Mouse (Mus musculus) midbrain, embryonic 11.5 days (tissue): ENCODE results near the gene Gm17428. TPM values are rescaled to one million over a fixed set of nuclear protein-coding genes. Genes with fewer than 3 reads are reported as not detected.
"Not testable (repeated sequence)": the region's sequence is repeated elsewhere in the genome, so short reads cannot be mapped to it uniquely, and the experiment has no call there.

Experiments used
- ATAC-seq: fragments of 200-750 bp; cut with Nextera tagmentation; 2 replicates; pipeline ENCODE4 v1.8.0; 2017; ENCODE audit warnings: moderate TSS enrichment, moderate library complexity; ENCODE audit not compliant: low FRiP score
- DNase-seq: peaks from one replicate; pipeline ENCODE4 v3.0.0; 2015; ENCODE audit warnings: low spot score; ENCODE audit errors: missing footprints
- H3K27ac ChIP-seq: fragments of 300-500 bp; sonication (generic); 2 replicates; pipeline ENCODE4 v1.5.1; 2014; ENCODE audit warnings: low read depth, low read length
- H3K27me3 ChIP-seq: fragments of 300-500 bp; sonication (generic); 2 replicates; pipeline ENCODE4 v1.6.1; 2014; ENCODE audit warnings: mild to moderate bottlenecking, low read length, moderate library complexity, mixed read lengths; ENCODE audit not compliant: control insufficient read depth, insufficient read depth
- H3K36me3 ChIP-seq: fragments of 300-500 bp; sonication (generic); 2 replicates; pipeline ENCODE4 v1.6.1; 2014; ENCODE audit warnings: mild to moderate bottlenecking, low read length, moderate library complexity, mixed read lengths; ENCODE audit not compliant: control insufficient read depth, insufficient read depth
- H3K4me1 ChIP-seq: fragments of 300-500 bp; sonication (generic); 2 replicates; pipeline ENCODE4 v1.6.1; 2014; ENCODE audit warnings: low read length; ENCODE audit not compliant: control insufficient read depth, insufficient read depth
- H3K4me2 ChIP-seq: fragments of 300-500 bp; sonication (generic); 2 replicates; pipeline ENCODE4 v1.6.1; 2014; ENCODE audit warnings: mild to moderate bottlenecking, moderate library complexity
- H3K4me3 ChIP-seq: fragments of 300-500 bp; sonication (generic); 2 replicates; pipeline ENCODE4 v1.5.1; 2014; ENCODE audit warnings: low read depth, low read length
- H3K9ac ChIP-seq: fragments of 300-500 bp; sonication (generic); 2 replicates; pipeline ENCODE4 v1.6.1; 2014; ENCODE audit warnings: low read length
- H3K9me3 ChIP-seq: fragments of 300-500 bp; sonication (generic); 2 replicates; pipeline ENCODE4 v1.6.1; 2016; ENCODE audit warnings: low read length; ENCODE audit not compliant: control insufficient read depth
- WGBS: fragments of 180-500 bp; shearing (Covaris S2); extraction: QIAGEN DNeasy Blood & Tissue Kit; methylation state at CpG from one replicate; pipeline ENCODE4 v1.1.7; 2014; 5-methylcytosine and 5-hydroxymethylcytosine counted together
- polyA plus RNA-seq: library from polyadenylated mRNA; unstranded; fragments of >200 nt; fragmentation: Nextera tagmentation; extraction: Ambion mirVana; gene quantifications from 2 replicates; pipeline ENCODE4 v1.2.1, GENCODE M21; 2014

Gene Gm17428
- polyA plus RNA-seq, 1 experiment from 2014 or later: not detected

DNA sequence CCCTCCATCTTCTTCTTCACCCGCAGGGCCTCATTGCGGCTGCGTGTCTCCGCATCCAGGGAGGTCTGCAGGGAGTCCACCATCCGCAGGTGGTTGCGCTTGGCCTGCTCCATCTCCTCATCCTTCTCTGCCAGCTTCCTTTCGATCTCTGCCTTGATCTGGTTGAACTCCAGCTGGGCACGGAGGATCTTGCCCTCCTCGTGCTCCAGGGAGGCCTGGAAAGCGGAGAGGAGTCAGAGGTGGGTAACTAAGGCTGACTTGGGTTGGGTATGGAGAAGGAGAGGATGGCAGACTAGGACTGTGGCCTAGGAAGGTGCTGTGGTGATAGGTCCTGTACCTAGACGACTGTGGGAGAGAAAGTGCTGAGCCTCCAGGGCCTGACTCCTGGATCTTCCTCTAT, 29.7 kb upstream of the Gm17428 start:
- not testable (repeated sequence) for H3K4me1 ChIP-seq, H3K4me2 ChIP-seq, H3K4me3 ChIP-seq, ATAC-seq, DNase-seq, H3K9me3 ChIP-seq, H3K9ac ChIP-seq, H3K27me3 ChIP-seq, H3K27ac ChIP-seq, H3K36me3 ChIP-seq
- 82% methylated on average over 9 of the region's 11 CpGs for WGBS

DNA sequence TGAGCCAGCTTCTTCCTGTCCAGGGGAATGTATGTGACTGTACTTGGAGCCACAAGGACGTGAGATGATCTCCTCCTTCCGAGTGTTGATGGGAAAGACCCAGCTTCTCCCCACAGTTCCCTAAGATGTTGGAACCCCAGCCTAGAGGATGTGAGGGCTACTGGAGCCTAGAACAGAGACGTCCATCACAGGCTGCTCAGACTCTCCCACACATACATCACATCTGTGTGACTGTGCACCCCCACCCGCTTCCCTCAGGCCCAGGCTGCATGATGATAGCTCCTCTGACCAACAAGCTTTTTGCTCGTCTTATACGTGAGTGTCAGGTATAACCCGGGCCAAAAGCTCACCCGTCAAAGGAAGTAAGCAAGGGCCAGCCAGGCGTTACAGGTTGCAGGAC, 28.0 kb upstream of the Gm17428 start:
- H3K4me2 ChIP-seq: no peak overlapping the region
- H3K27ac ChIP-seq: no peak overlapping the region
- ATAC-seq (no peak), DNase-seq (no peak)
- H3K36me3 ChIP-seq: no peaks in the 10 kb centered on the region
- no peak overlapping the region for H3K9ac ChIP-seq
- no peaks in the 10 kb centered on the region for H3K9me3 ChIP-seq
- no peaks in the 10 kb centered on the region for H3K4me1 ChIP-seq
- WGBS: 87% methylated on average over 9 of the region's 9 CpGs
- no peak overlapping the region for H3K4me3 ChIP-seq
- no peaks in the 10 kb centered on the region for H3K27me3 ChIP-seq

DNA sequence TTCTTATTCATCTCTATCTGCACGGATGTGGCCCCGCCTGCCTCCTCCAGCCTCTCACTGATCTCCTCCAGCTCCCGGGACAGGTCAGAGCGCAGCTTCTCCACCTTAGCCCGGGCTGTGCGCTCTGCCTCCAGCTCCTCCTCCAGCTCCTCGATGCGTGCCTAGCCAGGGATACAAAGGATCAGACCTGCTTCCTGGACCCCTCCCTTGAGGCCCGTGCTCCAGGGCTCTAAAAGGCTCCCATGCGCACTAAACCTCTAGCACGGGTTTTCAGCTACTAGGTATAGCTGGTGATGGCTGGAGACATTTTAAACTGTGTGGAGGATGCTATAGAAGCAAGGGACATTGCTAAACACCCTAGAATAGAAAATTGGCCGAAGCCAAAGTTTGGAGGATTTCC, 26.2 kb upstream of the Gm17428 start:
- H3K4me3 ChIP-seq: no peak overlapping the region
- H3K4me1 ChIP-seq: no peaks in the 10 kb centered on the region
- ATAC-seq (no peak), DNase-seq (no peak)
- H3K27me3 ChIP-seq: no peaks in the 10 kb centered on the region
- H3K27ac ChIP-seq: no peak overlapping the region
- 65% methylated on average over 12 of the region's 12 CpGs for WGBS
- H3K4me2 ChIP-seq: no peak overlapping the region
- no peaks in the 10 kb centered on the region for H3K36me3 ChIP-seq
- no peak overlapping the region for H3K9ac ChIP-seq
- H3K9me3 ChIP-seq: no peaks in the 10 kb centered on the region

DNA sequence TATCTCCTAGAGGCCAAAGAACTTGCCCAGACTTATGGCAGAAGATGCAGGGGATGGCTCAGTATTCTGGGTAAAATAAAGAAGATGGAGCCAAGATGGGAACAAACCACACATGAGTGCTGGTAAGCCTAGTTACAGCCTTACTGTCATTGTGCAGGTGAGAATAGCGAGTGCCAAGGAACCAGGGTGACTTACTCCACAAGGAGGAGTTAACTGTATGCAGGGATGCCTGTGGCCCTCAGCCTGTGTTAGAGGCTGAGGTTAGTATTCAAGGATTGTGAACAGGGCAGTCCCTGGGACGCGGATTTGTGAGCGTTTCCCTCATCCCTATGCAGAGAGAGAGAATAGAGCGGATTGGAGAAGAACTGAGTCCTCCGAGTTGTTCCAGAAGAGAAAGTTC, 25.1 kb upstream of the Gm17428 start:
- no peaks in the 10 kb centered on the region for H3K4me1 ChIP-seq
- H3K9me3 ChIP-seq: no peaks in the 10 kb centered on the region
- H3K9ac ChIP-seq: no peak overlapping the region
- H3K27me3 ChIP-seq: no peaks in the 10 kb centered on the region
- H3K4me2 ChIP-seq: no peak overlapping the region
- no peak overlapping the region for H3K4me3 ChIP-seq
- ATAC-seq: no peak
- no peaks in the 10 kb centered on the region for H3K36me3 ChIP-seq
- H3K27ac ChIP-seq: no peak overlapping the region
- WGBS: 86% methylated on average over 6 of the region's 6 CpGs
- DNase-seq: no peak

DNA sequence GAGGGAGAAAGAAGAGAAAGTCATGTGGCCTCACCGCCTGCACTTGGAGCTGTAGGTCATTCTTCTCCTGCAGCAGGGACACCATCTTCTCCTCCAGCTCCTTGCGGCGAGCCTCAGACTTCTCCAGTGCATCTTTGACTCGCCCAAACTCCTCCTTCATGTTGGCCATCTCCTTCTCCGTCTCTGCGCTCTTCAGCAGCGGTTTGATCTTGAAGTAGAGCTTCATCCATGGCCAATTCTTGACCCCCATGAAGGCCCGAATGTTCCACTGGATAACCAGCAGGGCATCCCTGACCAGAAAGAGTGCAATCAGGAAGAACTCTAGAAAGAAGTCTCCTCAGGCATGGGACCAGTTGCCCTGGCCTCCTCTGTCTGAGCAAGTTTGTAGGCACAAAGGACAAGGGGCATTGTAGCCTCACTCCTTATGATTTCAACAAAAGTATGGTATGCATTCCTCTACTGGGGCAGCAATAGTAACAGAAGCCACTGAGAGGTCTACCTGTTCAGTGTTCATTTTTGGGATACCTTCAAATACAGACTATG, 23.0 kb upstream of the Gm17428 start:
- WGBS: 92% methylated on average over 8 of the region's 8 CpGs
- no peaks in the 10 kb centered on the region for H3K9me3 ChIP-seq

DNA sequence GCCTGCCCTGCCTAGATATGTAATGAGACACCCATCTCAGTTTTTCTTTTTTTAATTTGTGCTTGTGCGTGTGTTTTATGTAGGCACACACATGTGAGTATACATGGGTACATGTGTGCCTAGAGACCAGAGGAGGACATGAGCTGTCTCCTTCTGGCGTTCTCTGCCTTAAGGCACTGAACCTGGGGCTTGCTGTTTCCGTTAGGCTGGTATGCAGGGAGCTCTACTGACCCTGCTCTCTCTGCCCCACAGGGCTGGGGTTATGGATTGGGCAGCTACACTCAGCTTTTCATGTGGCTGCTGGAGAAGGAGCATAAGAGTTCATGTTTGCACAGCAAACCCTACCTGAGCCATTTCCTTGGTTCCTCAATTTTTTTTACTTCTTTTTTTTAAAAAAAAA, 22.3 kb upstream of the Gm17428 start:
- 77% methylated on average over 3 of the region's 3 CpGs for WGBS

More for the DNA sequence above, 23.0 kb upstream of the Gm17428 start:
- Histone ChIP-seq H3K27me3 (no peaks in the 10 kb centered on the region), H3K27ac (no peak overlapping the region), H3K4me1 (no peaks in the 10 kb centered on the region), H3K9ac (no peak overlapping the region), H3K36me3 (no peaks in the 10 kb centered on the region), H3K4me3 (no peak overlapping the region), H3K4me2 (no peak overlapping the region)
- ATAC-seq (no peak), DNase-seq (no peak)

DNA sequence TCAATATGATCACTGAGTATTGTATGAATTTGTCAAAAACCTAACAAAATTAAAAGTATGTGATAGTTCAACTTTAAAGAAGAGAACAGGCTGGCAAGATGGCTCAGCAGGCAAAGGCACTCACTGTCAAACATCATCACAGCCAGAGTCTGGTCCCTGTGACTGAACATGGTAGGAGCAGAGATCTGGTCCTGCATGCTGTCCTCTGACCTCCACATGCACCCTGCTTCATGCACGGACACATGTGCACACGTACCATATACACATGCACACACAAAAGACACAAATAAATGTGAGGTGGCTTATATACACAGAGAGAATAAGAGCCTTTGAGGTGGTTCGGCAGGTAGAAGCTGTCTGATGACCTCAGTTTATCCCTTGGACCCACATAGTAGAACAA, 21.3 kb upstream of the Gm17428 start:
- WGBS: 93% methylated on average over 3 of the region's 3 CpGs
- no peak for DNase-seq
- no peaks in the 10 kb centered on the region for H3K9me3 ChIP-seq
- no peaks in the 10 kb centered on the region for H3K27me3 ChIP-seq
- H3K4me3 ChIP-seq: no peak overlapping the region
- H3K27ac ChIP-seq: no peak overlapping the region
- no peak overlapping the region for H3K9ac ChIP-seq
- no peak for ATAC-seq
- H3K4me1 ChIP-seq: no peaks in the 10 kb centered on the region
- no peak overlapping the region for H3K4me2 ChIP-seq
- H3K36me3 ChIP-seq: no peaks in the 10 kb centered on the region

More for the DNA sequence above, 22.3 kb upstream of the Gm17428 start:
- no peaks in the 10 kb centered on the region for H3K27me3 ChIP-seq
- no peak overlapping the region for H3K9ac ChIP-seq
- ATAC-seq (no peak), DNase-seq (no peak)
- H3K9me3 ChIP-seq: no peaks in the 10 kb centered on the region
- no peaks in the 10 kb centered on the region for H3K4me1 ChIP-seq
- H3K4me2 ChIP-seq: no peak overlapping the region
- H3K27ac ChIP-seq: no peak overlapping the region
- no peaks in the 10 kb centered on the region for H3K36me3 ChIP-seq
- no peak overlapping the region for H3K4me3 ChIP-seq

DNA sequence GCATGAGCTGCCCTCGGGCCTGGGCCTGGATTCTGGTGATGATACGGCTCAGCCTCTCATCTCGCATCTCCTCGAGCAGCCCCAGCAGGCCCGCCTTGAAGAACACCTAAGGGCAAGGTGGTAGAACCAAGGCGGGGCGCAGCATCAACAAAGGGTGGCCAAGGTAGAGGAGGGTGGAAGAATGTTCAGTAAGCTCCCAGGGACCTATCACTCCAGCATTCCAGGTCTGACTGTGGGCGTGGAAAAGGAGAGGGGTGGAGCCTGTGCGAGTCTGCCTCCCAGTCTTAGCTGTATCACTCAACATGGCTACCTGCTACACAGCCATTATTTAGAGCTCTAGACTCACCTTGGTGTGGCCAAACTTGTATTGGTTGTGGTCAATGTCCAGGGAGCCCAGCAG, 20.2 kb upstream of the Gm17428 start:
- Histone ChIP-seq H3K36me3 (no peaks in the 10 kb centered on the region), H3K9me3 (no peaks in the 10 kb centered on the region), H3K4me2 (no peak overlapping the region), H3K27ac (no peak overlapping the region), H3K9ac (no peak overlapping the region), H3K27me3 (no peaks in the 10 kb centered on the region), H3K4me3 (no peak overlapping the region), H3K4me1 (no peaks in the 10 kb centered on the region)
- ATAC-seq: no peak
- no peak for DNase-seq
- 78% methylated on average over 9 of the region's 9 CpGs for WGBS

DNA sequence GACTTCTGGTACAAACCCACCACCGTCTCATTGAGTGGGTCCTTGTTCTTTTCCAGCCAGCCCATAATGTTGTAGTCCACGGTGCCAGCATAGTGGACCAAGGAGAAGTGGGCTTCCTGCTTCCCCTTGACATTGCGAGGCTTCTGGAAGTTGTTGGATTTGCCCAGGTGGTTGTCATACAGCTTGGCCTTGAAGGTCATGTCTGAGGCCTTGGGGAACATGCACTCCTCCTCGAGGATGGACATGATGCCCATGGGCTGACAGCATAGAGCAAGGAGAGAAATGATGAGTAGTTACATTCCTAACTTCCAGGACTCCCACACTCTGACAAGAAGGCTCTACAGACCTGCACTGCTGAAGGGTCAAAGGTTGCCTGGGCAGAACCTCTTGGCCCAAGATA, 18.2 kb upstream of the Gm17428 start:
- no peak overlapping the region for H3K4me2 ChIP-seq
- no peak overlapping the region for H3K27ac ChIP-seq
- no peak for ATAC-seq
- H3K4me3 ChIP-seq: no peak overlapping the region
- H3K9ac ChIP-seq: no peak overlapping the region
- no peaks in the 10 kb centered on the region for H3K36me3 ChIP-seq
- WGBS: 88% methylated on average over 4 of the region's 4 CpGs
- H3K27me3 ChIP-seq: no peaks in the 10 kb centered on the region
- DNase-seq: no peak
- H3K9me3 ChIP-seq: no peaks in the 10 kb centered on the region
- H3K4me1 ChIP-seq: no peaks in the 10 kb centered on the region

DNA sequence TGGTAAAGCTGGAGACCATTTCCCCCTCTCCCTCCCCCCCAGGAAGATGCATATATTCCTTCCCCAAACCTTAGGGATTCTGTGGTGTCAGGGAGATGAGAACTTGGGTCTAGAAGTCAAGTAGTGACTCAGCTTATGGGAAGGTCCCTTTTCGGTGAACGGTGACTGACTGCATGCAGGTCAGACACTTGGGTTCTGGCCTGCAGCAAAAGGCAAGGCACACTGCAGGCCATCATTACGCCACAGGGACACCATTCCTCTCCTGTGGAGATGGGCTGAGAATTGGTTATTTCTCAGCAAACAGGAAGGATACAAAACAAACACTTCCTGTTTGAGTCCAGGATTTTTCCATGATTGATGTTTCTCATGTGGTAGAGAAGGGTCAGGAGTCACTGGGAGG, 17.5 kb upstream of the Gm17428 start:
- H3K9me3 ChIP-seq: no peaks in the 10 kb centered on the region
- no peaks in the 10 kb centered on the region for H3K4me1 ChIP-seq
- no peaks in the 10 kb centered on the region for H3K36me3 ChIP-seq
- no peak overlapping the region for H3K4me2 ChIP-seq
- 98% methylated on average over 3 of the region's 3 CpGs for WGBS
- no peak for ATAC-seq
- no peak overlapping the region for H3K27ac ChIP-seq
- H3K27me3 ChIP-seq: no peaks in the 10 kb centered on the region
- H3K4me3 ChIP-seq: no peak overlapping the region
- no peak overlapping the region for H3K9ac ChIP-seq
- DNase-seq: no peak
